Mouse (Mus musculus) CH12.LX (cell line): ENCODE measurements at regions not wholly inside any gene's neighbourhood (a gene's known extent, or its start where the extent isn't known, plus 50 kb on each side); places are given as distances from the start of the nearest gene placed in this dataset.

Source experiments
- CTCF ChIP-seq, 2 experiments: IDR thresholded peaks in 1 of 2; conservative IDR thresholded peaks in 1 of 2; 2 replicates each; pipeline ENCODE4 v1.5.1; 2011 to 2012; ENCODE audit warnings: low read depth in 2 of 2, low read length in 2 of 2, improper control_type of control experiment in 1 of 2, inconsistent platforms in 1 of 2, mild to moderate bottlenecking in 1 of 2, moderate library complexity in 1 of 2
- EP300 ChIP-seq: IDR thresholded peaks from 2 replicates; pipeline ENCODE4 v1.6.1; 2011; ENCODE audit warnings: low read length, improper control_type of control experiment
- TCF12 ChIP-seq: IDR thresholded peaks from 2 replicates; pipeline ENCODE4 v1.6.1; 2014; ENCODE audit warnings: low read depth, mild to moderate bottlenecking, inconsistent platforms, low read length, improper control_type of control experiment

- TF ChIP-seq TCF12 = no peak
- TF ChIP-seq EP300 = no peak
- no peak for TF ChIP-seq CTCF (conservative IDR thresholded peaks at IDR 0.05 in 1 of 2, IDR thresholded peaks at IDR 0.05 in 1 of 2; ENCODE audit: low read depth in 2 of 2, low read length in 2 of 2)
Measured at GRCm38 (mm10) chr7:133376833-133377484, 225.0 kb downstream of the Tex36 start.
